Mouse (Mus musculus) lung, adult 2 months (tissue): ENCODE measurements at regions not wholly inside any gene's neighbourhood (a gene's known extent, or its start where the extent isn't known, plus 50 kb on each side); places are given as distances from the start of the nearest gene placed in this dataset.

Experiments used
- CTCF ChIP-seq: fragments of 200-500 bp; IDR thresholded peaks from 2 replicates; pipeline ENCODE4 v1.5.1; 2011; ENCODE audit warnings: mild to moderate bottlenecking, low read length, control low read depth; ENCODE audit not compliant: insufficient read depth
- POLR2A ChIP-seq: fragments of 200-500 bp; IDR thresholded peaks from 2 replicates; pipeline ENCODE4 v1.6.1; 2011; ENCODE audit warnings: low read depth, mild to moderate bottlenecking, control low read depth, low read length, borderline replicate concordance; ENCODE audit errors: extremely low read depth

- TF ChIP-seq CTCF (no peak), POLR2A (no peak)
Observed at GRCm38 (mm10) chr12:118660384-118661213, 185.5 kb upstream of the Sp8 start.
